Mouse (Mus musculus) lung, postnatal 0 days (tissue): Measurements from ENCODE around the gene Adipor2. TPM values are rescaled to one million over a fixed set of nuclear protein-coding genes. Genes with fewer than 3 reads are reported as not detected.
A peak's percentile ranks its signal among the peaks of the same experiment; 100 is the strongest.

Experiments
- ATAC-seq: fragments of 200-750 bp; cut with Nextera tagmentation; 2 replicates; pipeline ENCODE4 v1.8.0; 2017; ENCODE audit warnings: moderate library complexity
- DNase-seq: peaks from one replicate; pipeline ENCODE4 v3.0.0-alpha.2; 2016; ENCODE audit warnings: low spot score
- H3K27ac ChIP-seq: fragments of 300-500 bp; sonication (generic); 2 replicates; pipeline ENCODE4 v1.5.1; 2014; ENCODE audit warnings: antibody characterized with exemption, mild to moderate bottlenecking, low read length, mixed read lengths
- H3K27me3 ChIP-seq: fragments of 300-500 bp; sonication (generic); replicated peaks from 2 replicates; pipeline ENCODE4 v1.6.1; 2014; ENCODE audit warnings: low read length, mixed read lengths; ENCODE audit not compliant: insufficient read depth
- H3K36me3 ChIP-seq: fragments of 300-500 bp; sonication (generic); 2 replicates; pipeline ENCODE4 v1.6.1; 2014; ENCODE audit warnings: low read length, mixed read lengths; ENCODE audit not compliant: insufficient read depth
- H3K4me1 ChIP-seq: fragments of 300-500 bp; sonication (generic); 2 replicates; pipeline ENCODE4 v1.6.1; 2014; ENCODE audit warnings: antibody characterized with exemption, low read depth, low read length, mixed read lengths; ENCODE audit not compliant: insufficient read depth
- H3K4me2 ChIP-seq: fragments of 300-500 bp; sonication (generic); replicated peaks from 2 replicates; pipeline ENCODE4 v1.6.1; 2014; ENCODE audit warnings: low read depth, mild to moderate bottlenecking, low read length, moderate library complexity, mixed read lengths
- H3K4me3 ChIP-seq: fragments of 300-500 bp; sonication (generic); 2 replicates; pipeline ENCODE4 v1.5.1; 2014; ENCODE audit warnings: low read depth, low read length
- H3K9ac ChIP-seq: fragments of 300-500 bp; sonication (generic); replicated peaks from 2 replicates; pipeline ENCODE4 v1.6.1; 2014; ENCODE audit warnings: low read depth, mild to moderate bottlenecking
- H3K9me3 ChIP-seq: fragments of 300-500 bp; sonication (generic); 2 replicates; pipeline ENCODE4 v1.6.1; 2016; ENCODE audit warnings: low read length, mixed read lengths
- CTCF ChIP-seq: IDR thresholded peaks from 2 replicates; pipeline ENCODE4 v1.5.1; 2016; ENCODE audit warnings: antibody characterized with exemption, mild to moderate bottlenecking
- EP300 ChIP-seq: IDR thresholded peaks from 2 replicates; pipeline ENCODE4 v1.6.1; 2016; ENCODE audit warnings: antibody characterized with exemption, mild to moderate bottlenecking, control low read depth
- WGBS: fragments of 180-500 bp; shearing (Covaris S2); extraction: QIAGEN DNeasy Blood & Tissue Kit; methylation state at CpG from one replicate; pipeline ENCODE4 v1.1.7; 2014; 5-methylcytosine and 5-hydroxymethylcytosine counted together
- polyA plus RNA-seq: library from polyadenylated mRNA; unstranded; fragments of >200 nt; fragmentation: Nextera tagmentation; extraction: Ambion mirVana; gene quantifications from 2 replicates; pipeline ENCODE4 v1.2.1, GENCODE M21; 2015

The Adipor2 gene
- polyA plus RNA-seq, 1 experiment from 2014 or later: 66.4 TPM

- DNase-seq (peak; percentile 39), ATAC-seq (no peak)
- 25% methylated on average over 14 of the region's 14 CpGs for WGBS
- Histone ChIP-seq H3K27ac (no peak overlapping the region), H3K9ac (no peak overlapping the region), H3K27me3 (no peaks in the 10 kb centered on the region), H3K9me3 (no peaks in the 10 kb centered on the region), H3K36me3 (no peaks in the 10 kb centered on the region), H3K4me2 (peak overlapping the region; percentile 65), H3K4me3 (peak overlapping the region; percentile 34; the same call in 1 of the 2 replicates), H3K4me1 (peaks cover 14% of the 10 kb centered on the region; the same call in 1 of the 2 replicates)
- TF ChIP-seq EP300 (no peak), CTCF (no peak)
These were observed 33.8 kb upstream of the Adipor2 start for GRCm38 (mm10) chr6:119450965-119451943.

GRCm38 (mm10) chr6:119449060-119449499 is 31.6 kb upstream of the Adipor2 start:
- H3K27ac ChIP-seq: no peak overlapping the region
- WGBS: 5% methylated on average over 18 of the region's 23 CpGs
- no peaks in the 10 kb centered on the region for H3K9me3 ChIP-seq
- H3K4me1 ChIP-seq: peaks cover 14% of the 10 kb centered on the region; the same call in 1 of the 2 replicates
- peak overlapping the region; percentile 35 for H3K4me3 ChIP-seq
- no peaks in the 10 kb centered on the region for H3K36me3 ChIP-seq
- peak overlapping the region; percentile 66 for H3K4me2 ChIP-seq
- ATAC-seq (peak; percentile 76), DNase-seq (peak; percentile 84)
- no peaks in the 10 kb centered on the region for H3K27me3 ChIP-seq
- TF ChIP-seq CTCF: peak; percentile 75
- TF ChIP-seq EP300: no peak
- 0 out of 2 replicates have a peak overlapping the region, but pooled peaks have one; percentile 16 for H3K9ac ChIP-seq

GRCm38 (mm10) chr6:119448321-119449059 is 31.0 kb upstream of the Adipor2 start:
- Histone ChIP-seq H3K27ac (no peak overlapping the region), H3K4me3 (peak overlapping the region; percentile 35), H3K36me3 (no peaks in the 10 kb centered on the region), H3K27me3 (no peaks in the 10 kb centered on the region), H3K4me2 (peak overlapping the region; percentile 66), H3K4me1 (peaks cover 14% of the 10 kb centered on the region; the same call in 1 of the 2 replicates), H3K9ac (0 out of 2 replicates have a peak overlapping the region, but pooled peaks have one; percentile 16), H3K9me3 (no peaks in the 10 kb centered on the region)
- DNase-seq: peak; percentile 74
- TF ChIP-seq EP300 (no peak), CTCF (no peak)
- 8% methylated on average over 18 of the region's 18 CpGs for WGBS
- peak; percentile 47 for ATAC-seq

GRCm38 (mm10) chr6:119445671-119446607 is 28.4 kb upstream of the Adipor2 start:
- ATAC-seq (no peak), DNase-seq (no peak)
- Histone ChIP-seq H3K27me3 (no peaks in the 10 kb centered on the region), H3K4me2 (no peak overlapping the region), H3K9me3 (no peaks in the 10 kb centered on the region), H3K27ac (no peak overlapping the region), H3K36me3 (no peaks in the 10 kb centered on the region), H3K4me1 (peaks cover 8% of the 10 kb centered on the region; the same call in 1 of the 2 replicates), H3K4me3 (no peak overlapping the region), H3K9ac (no peak overlapping the region)
- TF ChIP-seq EP300 (no peak), CTCF (no peak)
- 60% methylated on average over 11 of the region's 11 CpGs for WGBS

GRCm38 (mm10) chr6:119443742-119444645 is 26.5 kb upstream of the Adipor2 start:
- H3K4me1 ChIP-seq: peaks cover 5% of the 10 kb centered on the region; the same call in 1 of the 2 replicates
- no peaks in the 10 kb centered on the region for H3K9me3 ChIP-seq
- H3K9ac ChIP-seq: no peak overlapping the region
- no peak for TF ChIP-seq EP300
- TF ChIP-seq CTCF: peak; percentile 96
- no peak overlapping the region for H3K27ac ChIP-seq
- H3K4me3 ChIP-seq: no peak overlapping the region
- peak; percentile 90 for ATAC-seq
- peak; percentile 94 for DNase-seq
- no peaks in the 10 kb centered on the region for H3K36me3 ChIP-seq
- no peaks in the 10 kb centered on the region for H3K27me3 ChIP-seq
- H3K4me2 ChIP-seq: peak overlapping the region; percentile 20
- 21% methylated on average over 12 of the region's 12 CpGs for WGBS
